Mouse (Mus musculus) liver, embryonic 11.5 days (tissue): ENCODE measurements around the gene Slc34a1. TPM values are rescaled to one million over a fixed set of nuclear protein-coding genes. Genes with fewer than 3 reads are reported as not detected.

Experiments
- ATAC-seq: fragments of 200-750 bp; cut with Nextera tagmentation; replicated peaks from 2 replicates; pipeline ENCODE4 v1.8.0; 2017; ENCODE audit warnings: moderate number of reproducible peaks, mild to moderate bottlenecking, moderate TSS enrichment, moderate library complexity; ENCODE audit not compliant: low FRiP score
- DNase-seq: peaks from one replicate; pipeline ENCODE4 v3.0.0-alpha.2; 2017; ENCODE audit warnings: low spot score
- H3K27ac ChIP-seq: fragments of 300-500 bp; sonication (generic); 2 replicates; pipeline ENCODE4 v1.5.1; 2014; ENCODE audit warnings: mild to moderate bottlenecking, low read depth, low read length, control low read depth
- H3K27me3 ChIP-seq: fragments of 300-500 bp; sonication (generic); replicated peaks from 2 replicates; pipeline ENCODE4 v1.6.1; 2014; ENCODE audit warnings: low read length, mixed read lengths; ENCODE audit not compliant: control insufficient read depth, insufficient read depth
- H3K36me3 ChIP-seq: fragments of 300-500 bp; sonication (generic); 2 replicates; pipeline ENCODE4 v1.6.1; 2014; ENCODE audit warnings: mild to moderate bottlenecking, low read length, moderate library complexity, mixed read lengths; ENCODE audit not compliant: control insufficient read depth, insufficient read depth
- H3K4me1 ChIP-seq: fragments of 300-500 bp; sonication (generic); replicated peaks from 2 replicates; pipeline ENCODE4 v1.6.1; 2014; ENCODE audit warnings: low read length, mixed read lengths; ENCODE audit not compliant: control insufficient read depth, insufficient read depth
- H3K4me2 ChIP-seq: fragments of 300-500 bp; sonication (generic); 2 replicates; pipeline ENCODE4 v1.6.1; 2014; ENCODE audit warnings: mild to moderate bottlenecking, control low read depth, moderate library complexity
- H3K4me3 ChIP-seq: fragments of 300-500 bp; sonication (generic); 2 replicates; pipeline ENCODE4 v1.5.1; 2014; ENCODE audit warnings: low read depth, low read length, control low read depth
- H3K9ac ChIP-seq: fragments of 300-500 bp; sonication (generic); 2 replicates; pipeline ENCODE4 v1.6.1; 2014; ENCODE audit warnings: low read depth, low read length, control low read depth
- H3K9me3 ChIP-seq: fragments of 300-500 bp; sonication (generic); 2 replicates; pipeline ENCODE4 v1.6.1; 2016; ENCODE audit warnings: low read length, inconsistent platforms, mixed read lengths; ENCODE audit not compliant: control insufficient read depth
- whole genome bisulfite sequencing: fragments of 180-500 bp; shearing (Covaris S2); extraction: QIAGEN DNeasy Blood & Tissue Kit; methylation state at CpG from one replicate; pipeline ENCODE4 v1.1.7; 2014; 5-methylcytosine and 5-hydroxymethylcytosine counted together
- polyA plus RNA-seq: library from polyadenylated mRNA; unstranded; fragments of >200 nt; fragmentation: Nextera tagmentation; extraction: Ambion mirVana; gene quantifications from 2 replicates; pipeline ENCODE4 v1.2.1, GENCODE M21; 2014

Gene Slc34a1
- polyA plus RNA-seq, 1 experiment from 2014 or later, result not detected

GRCm38 (mm10) chr13:55371740-55372139, 26.2 kb upstream of the Slc34a1 start:
- Histone ChIP-seq H3K4me3 (no peak overlapping the region), H3K9ac (no peak overlapping the region), H3K27me3 (no peaks in the 10 kb centered on the region; the same call in 1 of the 2 replicates), H3K9me3 (no peaks in the 10 kb centered on the region), H3K36me3 (no peaks in the 10 kb centered on the region), H3K4me2 (no peak overlapping the region), H3K27ac (no peak overlapping the region), H3K4me1 (peaks cover 12% of the 10 kb centered on the region)
- DNase-seq, result no peak
- WGBS, result 52% methylated on average over 5 of the region's 5 CpGs
- ATAC-seq, result no peak

GRCm38 (mm10) chr13:55374206-55374924, 23.6 kb upstream of the Slc34a1 start:
- Histone ChIP-seq H3K9me3 (no peaks in the 10 kb centered on the region), H3K27ac (no peak overlapping the region), H3K36me3 (no peaks in the 10 kb centered on the region), H3K4me1 (peaks cover 7% of the 10 kb centered on the region), H3K4me3 (no peak overlapping the region), H3K27me3 (peaks cover 8% of the 10 kb centered on the region; the same call in 1 of the 2 replicates), H3K9ac (no peak overlapping the region), H3K4me2 (no peak overlapping the region)
- DNase-seq (no peak), ATAC-seq (no peak)
- 60% methylated on average over 6 of the region's 6 CpGs for WGBS

GRCm38 (mm10) chr13:55375877-55376276, 22.1 kb upstream of the Slc34a1 start:
- no peaks in the 10 kb centered on the region for H3K9me3 ChIP-seq
- DNase-seq, result no peak
- no peak overlapping the region for H3K9ac ChIP-seq
- 61% methylated on average over 2 of the region's 2 CpGs for WGBS
- no peak overlapping the region for H3K4me2 ChIP-seq
- H3K36me3 ChIP-seq, result no peaks in the 10 kb centered on the region
- no peak overlapping the region for H3K4me3 ChIP-seq
- H3K27me3 ChIP-seq, result peaks cover 10% of the 10 kb centered on the region
- H3K4me1 ChIP-seq, result no peaks in the 10 kb centered on the region
- H3K27ac ChIP-seq, result no peak overlapping the region
- ATAC-seq, result no peak

- Histone ChIP-seq H3K27ac (no peak overlapping the region), H3K4me1 (no peaks in the 10 kb centered on the region), H3K4me3 (no peak overlapping the region), H3K9ac (no peak overlapping the region), H3K36me3 (no peaks in the 10 kb centered on the region), H3K9me3 (no peaks in the 10 kb centered on the region), H3K27me3 (peaks cover 14% of the 10 kb centered on the region), H3K4me2 (0 out of 2 replicates have a peak overlapping the region, but pooled peaks have one; percentile 3)
- 46% methylated on average over 32 of the region's 32 CpGs for WGBS
- ATAC-seq (no peak), DNase-seq (no peak)
Observed at GRCm38 (mm10) chr13:55378907-55379580, 18.9 kb upstream of the Slc34a1 start.

GRCm38 (mm10) chr13:55381790-55382189, 16.2 kb upstream of the Slc34a1 start:
- Histone ChIP-seq H3K9ac (no peak overlapping the region), H3K4me3 (no peak overlapping the region), H3K4me2 (no peak overlapping the region), H3K27ac (no peak overlapping the region), H3K27me3 (peaks cover 14% of the 10 kb centered on the region), H3K9me3 (no peaks in the 10 kb centered on the region), H3K36me3 (no peaks in the 10 kb centered on the region), H3K4me1 (no peaks in the 10 kb centered on the region)
- ATAC-seq, result no peak
- no peak for DNase-seq
- WGBS, result 83% methylated on average over 4 of the region's 4 CpGs

GRCm38 (mm10) chr13:55390644-55391043, 7.3 kb upstream of the Slc34a1 start:
- ATAC-seq (no peak), DNase-seq (no peak)
- no peak overlapping the region for H3K4me2 ChIP-seq
- no peaks in the 10 kb centered on the region for H3K9me3 ChIP-seq
- H3K36me3 ChIP-seq, result no peaks in the 10 kb centered on the region
- no peak overlapping the region for H3K9ac ChIP-seq
- 60% methylated on average over 3 of the region's 3 CpGs for WGBS
- H3K4me3 ChIP-seq, result no peak overlapping the region
- no peaks in the 10 kb centered on the region; the same call in 1 of the 2 replicates for H3K4me1 ChIP-seq
- 0 out of 2 replicates have a peak overlapping the region, but pooled peaks have one; percentile 25 for H3K27ac ChIP-seq
- H3K27me3 ChIP-seq, result no peaks in the 10 kb centered on the region

GRCm38 (mm10) chr13:55391626-55392029, 6.4 kb upstream of the Slc34a1 start:
- Histone ChIP-seq H3K9me3 (no peaks in the 10 kb centered on the region), H3K9ac (0 out of 2 replicates have a peak overlapping the region, but pooled peaks have one; percentile 34), H3K27me3 (peaks cover 4% of the 10 kb centered on the region; the same call in 1 of the 2 replicates), H3K36me3 (no peaks in the 10 kb centered on the region), H3K4me2 (no peak overlapping the region), H3K27ac (no peak overlapping the region), H3K4me3 (no peak overlapping the region), H3K4me1 (no peaks in the 10 kb centered on the region; the same call in 1 of the 2 replicates)
- ATAC-seq (no peak), DNase-seq (no peak)
- 56% methylated on average over 1 of the region's 1 CpGs for WGBS

GRCm38 (mm10) chr13:55392933-55393332, 5.1 kb upstream of the Slc34a1 start:
- DNase-seq (no peak), ATAC-seq (no peak)
- no peak overlapping the region for H3K4me2 ChIP-seq
- 66% methylated on average over 4 of the region's 4 CpGs for WGBS
- H3K4me3 ChIP-seq, result no peak overlapping the region
- H3K9me3 ChIP-seq, result no peaks in the 10 kb centered on the region
- no peaks in the 10 kb centered on the region; the same call in 1 of the 2 replicates for H3K4me1 ChIP-seq
- H3K36me3 ChIP-seq, result no peaks in the 10 kb centered on the region
- no peak overlapping the region for H3K27ac ChIP-seq
- H3K27me3 ChIP-seq, result peaks cover 4% of the 10 kb centered on the region; the same call in 1 of the 2 replicates
- H3K9ac ChIP-seq, result no peak overlapping the region
